Mouse (Mus musculus) midbrain, embryonic 12.5 days (tissue): ENCODE measurements around the gene Adh6a. TPM values are rescaled to one million over a fixed set of nuclear protein-coding genes. Genes with fewer than 3 reads are reported as not detected.
"Not testable (repeated sequence)": the region's sequence is repeated elsewhere in the genome, so short reads cannot be mapped to it uniquely, and the experiment has no call there.

Source experiments
- ATAC-seq: fragments of 200-750 bp; cut with Nextera tagmentation; 2 replicates; pipeline ENCODE4 v1.8.0; 2017; ENCODE audit warnings: low read depth, moderate TSS enrichment, moderate library complexity; ENCODE audit not compliant: low FRiP score
- H3K27ac ChIP-seq: fragments of 300-500 bp; sonication (generic); replicated peaks from 2 replicates; pipeline ENCODE4 v1.5.1; 2016; ENCODE audit warnings: mild to moderate bottlenecking
- H3K27me3 ChIP-seq: fragments of 300-500 bp; sonication (generic); 2 replicates; pipeline ENCODE4 v1.6.1; 2016; ENCODE audit warnings: mild to moderate bottlenecking
- H3K36me3 ChIP-seq: fragments of 300-500 bp; sonication (generic); 2 replicates; pipeline ENCODE4 v1.6.1; 2016
- H3K4me1 ChIP-seq: fragments of 300-500 bp; sonication (generic); 2 replicates; pipeline ENCODE4 v1.6.1; 2016
- H3K4me2 ChIP-seq: fragments of 300-500 bp; sonication (generic); replicated peaks from 2 replicates; pipeline ENCODE4 v1.6.1; 2016; ENCODE audit warnings: mild to moderate bottlenecking, moderate library complexity
- H3K4me3 ChIP-seq: fragments of 300-500 bp; sonication (generic); 2 replicates; pipeline ENCODE4 v1.5.1; 2016; ENCODE audit warnings: mild to moderate bottlenecking
- H3K9ac ChIP-seq: fragments of 300-500 bp; sonication (generic); replicated peaks from 2 replicates; pipeline ENCODE4 v1.6.1; 2016; ENCODE audit warnings: mild to moderate bottlenecking, moderate library complexity
- H3K9me3 ChIP-seq: fragments of 300-500 bp; sonication (generic); 2 replicates; pipeline ENCODE4 v1.6.1; 2016; ENCODE audit warnings: mild to moderate bottlenecking
- WGBS: fragments of 180-500 bp; shearing (Covaris S2); methylation state at CpG from one replicate; pipeline ENCODE4 v1.1.7; 2016; 5-methylcytosine and 5-hydroxymethylcytosine counted together
- polyA plus RNA-seq: library from polyadenylated mRNA; unstranded; fragments of >200 nt; fragmentation: Nextera tagmentation; extraction: Ambion mirVana; gene quantifications from 2 replicates; pipeline ENCODE4 v1.2.1, GENCODE M21; 2016

Adh6a gene
- polyA plus RNA-seq, 1 experiment from 2014 or later: not detected

- 74% methylated on average over 4 of the region's 4 CpGs for WGBS
- not testable (repeated sequence) for H3K27ac ChIP-seq, H3K36me3 ChIP-seq, H3K27me3 ChIP-seq, ATAC-seq, H3K4me3 ChIP-seq, H3K4me1 ChIP-seq, H3K4me2 ChIP-seq, H3K9me3 ChIP-seq, H3K9ac ChIP-seq
These were observed 57.2 kb downstream of the Adh6a start for GRCm38 (mm10) chr3:138370289-138370688.

- 78% methylated on average over 4 of the region's 4 CpGs for WGBS
These were observed 60.8 kb downstream of the Adh6a start for GRCm38 (mm10) chr3:138373920-138374319.

DNA sequence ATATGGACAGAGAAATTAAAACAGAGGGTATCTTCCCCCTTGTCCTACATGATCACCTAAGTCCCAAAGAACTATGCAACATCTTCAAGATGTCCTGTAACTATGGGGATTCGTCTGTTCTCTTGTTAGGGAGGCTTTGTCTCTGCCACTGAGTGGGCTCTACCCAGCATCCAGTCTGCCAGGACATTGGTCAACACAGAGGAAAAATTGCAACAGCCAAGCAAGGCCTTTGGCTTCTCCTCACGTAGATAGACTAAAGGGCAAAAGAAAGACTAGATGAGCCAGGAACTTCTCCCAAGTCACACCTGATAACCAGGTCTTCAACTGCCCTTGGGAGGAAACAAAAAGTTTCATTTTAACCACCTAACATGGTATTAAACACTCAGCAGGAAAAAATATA is 62.1 kb downstream of the Adh6a start:
- WGBS: 77% methylated on average over 2 of the region's 2 CpGs
- H3K9me3 ChIP-seq: 0 out of 2 replicates have a peak, but pooled peaks cover 4% of the 10 kb centered on the region
- no peak overlapping the region for H3K9ac ChIP-seq
- H3K4me1 ChIP-seq: no peaks in the 10 kb centered on the region
- no peak overlapping the region for H3K4me3 ChIP-seq
- ATAC-seq: no peak
- no peak overlapping the region for H3K27ac ChIP-seq
- no peak overlapping the region for H3K4me2 ChIP-seq
- H3K36me3 ChIP-seq: no peaks in the 10 kb centered on the region
- H3K27me3 ChIP-seq: no peaks in the 10 kb centered on the region

More at GRCm38 (mm10) chr3:138373920-138374319, 60.8 kb downstream of the Adh6a start:
- H3K9ac ChIP-seq: no peak overlapping the region
- H3K4me1 ChIP-seq: no peaks in the 10 kb centered on the region
- no peak overlapping the region for H3K27ac ChIP-seq
- no peaks in the 10 kb centered on the region for H3K9me3 ChIP-seq
- H3K27me3 ChIP-seq: no peaks in the 10 kb centered on the region
- no peak overlapping the region for H3K4me2 ChIP-seq
- no peak overlapping the region for H3K4me3 ChIP-seq
- no peaks in the 10 kb centered on the region for H3K36me3 ChIP-seq
- ATAC-seq: no peak

Other genes with a start within 250 kb of the Adh6a start
- 0.05 TPM in 2 replicates for gene 1110002E22Rik, start 248.2 kb upstream of the Adh6a start, polyA plus RNA-seq
- not detected in 2 replicates for gene Gm5105, start 245.9 kb upstream of the Adh6a start, polyA plus RNA-seq
- gene Trmt10a, start 169.8 kb upstream of the Adh6a start, polyA plus RNA-seq: 14.0 and 15.6 TPM in 2 replicates
- 12.4 and 14.1 TPM in 2 replicates for gene Mttp, start 168.3 kb upstream of the Adh6a start, polyA plus RNA-seq
- 0.14 TPM in 1 of 2 replicates, not detected in the other for gene 4930579F01Rik, start 119.5 kb upstream of the Adh6a start, polyA plus RNA-seq
- 0.47 and 0.50 TPM in 2 replicates for gene Adh7, start 95.5 kb upstream of the Adh6a start, polyA plus RNA-seq
- 0.16 and 0.34 TPM in 2 replicates for gene Adh1, start 52.3 kb upstream of the Adh6a start, polyA plus RNA-seq
- 0.10 and 0.17 TPM in 2 replicates for gene Adh6b, start 28.5 kb downstream of the Adh6a start, polyA plus RNA-seq
- gene Adh4, start 102.2 kb downstream of the Adh6a start, polyA plus RNA-seq: not detected in 2 replicates
- gene Adh5, start 129.8 kb downstream of the Adh6a start, polyA plus RNA-seq: 244 and 245 TPM in 2 replicates
- 42.8 and 44.2 TPM in 2 replicates for gene Metap1, start 176.2 kb downstream of the Adh6a start, polyA plus RNA-seq
- gene Eif4e, start 212.9 kb downstream of the Adh6a start, polyA plus RNA-seq: 348 and 357 TPM in 2 replicates